In the genomic region with DNA sequence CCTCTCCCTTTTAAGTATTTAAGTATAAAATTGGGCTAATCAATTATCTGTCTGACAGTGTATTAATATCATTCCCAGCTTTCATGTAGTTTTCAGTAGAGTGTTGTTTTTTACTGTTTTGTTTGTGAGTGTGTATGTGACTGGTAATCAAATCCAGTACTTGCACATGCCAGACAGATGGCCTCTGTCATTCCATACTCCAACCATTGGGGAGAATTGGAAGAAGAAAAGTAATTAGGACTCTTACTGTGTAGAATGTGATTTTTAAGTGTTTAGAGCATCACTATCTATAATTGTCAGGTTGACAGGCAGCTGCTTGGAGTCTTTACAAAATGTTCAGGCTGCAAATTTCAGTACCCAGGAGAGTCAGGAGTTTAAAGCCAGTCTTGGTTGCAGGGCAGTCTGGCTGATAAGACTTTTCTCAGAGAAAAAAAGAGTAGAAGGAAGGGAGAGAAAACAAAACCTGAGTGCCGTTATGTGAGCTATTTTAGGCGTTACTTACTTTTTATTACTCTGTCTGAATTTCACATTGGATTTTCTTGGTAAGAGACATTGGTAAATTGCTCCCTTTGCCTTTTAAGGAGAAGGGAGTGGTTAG, we compare ENCODE assay signal across 23 mouse cellular contexts. TPM values are rescaled to one million over a fixed set of nuclear protein-coding genes. Genes with fewer than 3 reads are reported as not detected.
DNase-seq lines count a peak whose midpoint lies in the region; ATAC-seq and TF ChIP-seq lines count a peak whose summit lies in the region.
"Had no signal": no experiment of that assay in that cellular context is flagged by ENCODE, and none has a peak within 500 bp of the region (broad histone marks: within the 10 kb centered on the region; RNA-seq: fewer than 3 reads in every experiment).

No protein-coding gene starts in this region.

- H3K79me2 ChIP-seq in MEL (ENCODE audit: control insufficient read depth, insufficient read depth, low read length, poor library complexity): peaks cover 86% of the 10 kb centered on the region

- no peak overlapping the region for H3K9ac ChIP-seq in liver, embryonic 12.5 days
- H3K9ac ChIP-seq in MEL (ENCODE audit: control insufficient read depth, low read depth, low read length, poor library complexity, severe bottlenecking): no peak overlapping the region
- H3K9ac ChIP-seq: hindbrain, embryonic 15.5 days; midbrain, embryonic 15.5 days; neural tube, embryonic 15.5 days had no signal

- peaks cover 86% of the 10 kb centered on the region for H3K4me1 ChIP-seq in liver, embryonic 12.5 days
- peaks cover 38 to 42% of the 10 kb centered on the region in 2 experiments for H3K4me1 ChIP-seq in MEL (ENCODE audit: control insufficient read depth in 1 of 2, insufficient read depth in 2 of 2, low read length in 2 of 2)

- H3K4me2 ChIP-seq in liver, embryonic 12.5 days: no peak overlapping the region
- H3K4me2 ChIP-seq: hindbrain, embryonic 15.5 days; midbrain, embryonic 15.5 days; neural tube, embryonic 15.5 days had no signal

- TF ChIP-seq RAD21 in MEL (IDR thresholded peaks at IDR 0.05; ENCODE audit: low read depth, low read length): no peak

- 31% methylated on average over 2 of the region's 2 CpGs for WGBS in liver, embryonic 12.5 days (ENCODE audit: insufficient replicate concordance)

- peak overlapping the region; percentile 32 for H3K4me3 ChIP-seq in gastrocnemius, adult 2 months
- no peak overlapping the region for H3K4me3 ChIP-seq in liver, embryonic 12.5 days
- H3K4me3 ChIP-seq in MEL (ENCODE audit: control insufficient read depth in 1 of 2, insufficient read depth in 1 of 2, low read depth in 2 of 2, low read length in 2 of 2): peak overlapping the region in 1 of 2 experiments; percentile 16; a peak in 2 of 4 replicates
- H3K4me3 ChIP-seq: heart, adult 2 months; hindbrain, embryonic 15.5 days; midbrain, embryonic 15.5 days; myocyte; neural tube, embryonic 15.5 days had no signal

- intact Hi-C loops in gastrocnemius, adult 2 months (cut with DNase I): loop anchor here (10.0 kb wide), 2 partner anchors 222 to 338 kb away; a partner anchor contains a TSS

- H3K36me3 ChIP-seq in liver, embryonic 12.5 days: peaks cover 9% of the 10 kb centered on the region
- peaks cover 9 to 76% of the 10 kb centered on the region in 2 experiments for H3K36me3 ChIP-seq in MEL (ENCODE audit: control insufficient read depth in 1 of 2, insufficient read depth in 2 of 2, low read length in 2 of 2)
- H3K36me3 ChIP-seq: hindbrain, embryonic 15.5 days; midbrain, embryonic 15.5 days; neural tube, embryonic 15.5 days had no signal

- peak overlapping the region; percentile 99 for H3K27ac ChIP-seq in gastrocnemius, adult 2 months
- H3K27ac ChIP-seq in liver, embryonic 12.5 days: 0 out of 2 replicates have a peak overlapping the region, but pooled peaks have one; percentile 11
- H3K27ac ChIP-seq in MEL (ENCODE audit: control insufficient read depth, low read depth, low read length): no peak overlapping the region
- H3K27ac ChIP-seq: heart, adult 2 months; hindbrain, embryonic 15.5 days; midbrain, embryonic 15.5 days; neural tube, embryonic 15.5 days had no signal

- TF ChIP-seq CTCF in gastrocnemius, adult 2 months (IDR thresholded peaks at IDR 0.05): no peak
- no peak for TF ChIP-seq CTCF in MEL (IDR thresholded peaks at IDR 0.05 in 2 of 3, conservative IDR thresholded peaks at IDR 0.05 in 1 of 3; ENCODE audit: control insufficient read depth in 1 of 3, insufficient read depth in 1 of 3, low read depth in 2 of 3, low read length in 3 of 3, poor library complexity in 1 of 3, severe bottlenecking in 1 of 3)

- H3K9me3 ChIP-seq in liver, embryonic 12.5 days (replicated peaks): no peaks in the 10 kb centered on the region
- H3K9me3 ChIP-seq in MEL (replicated peaks; ENCODE audit: insufficient read depth, low read length): no peaks in the 10 kb centered on the region
- H3K9me3 ChIP-seq: hindbrain, embryonic 15.5 days; midbrain, embryonic 15.5 days; neural tube, embryonic 15.5 days had no signal

- ATAC-seq in liver, embryonic 12.5 days: no peak
- peak; percentile 30; the same call in 1 of the 2 replicates for ATAC-seq in megakaryocyte progenitor cell, adult 5-6 weeks (replicated peaks; ENCODE audit: poor library complexity)
- ATAC-seq in activated CD4-positive, CD25-positive, alpha-beta regulatory T cell, adult 4 months: no peak
- ATAC-seq: lung, postnatal 0 days; midbrain, embryonic 15.5 days had no signal

- DNase-seq in gastrocnemius, adult 2 months: no peak
- DNase-seq in gastrocnemius, postnatal 10 days: no peak
- DNase-seq in liver (no peak), MEL (ENCODE audit: low read depth, low spot score) (peak; percentile 53)
- DNase-seq: adrenal gland, postnatal 14 days; B cell, adult 2 months; cerebellum, adult 9-10 months; gastrocnemius, postnatal 36 days; heart, adult 2 months; kidney, postnatal 36 days; layer of hippocampus, adult 9-11 months; right cerebral cortex, adult 18-20 months; right cerebral cortex, postnatal 4 days; thymus, postnatal 14 days had no signal

- no peak for TF ChIP-seq EP300 in MEL (IDR thresholded peaks at IDR 0.05; ENCODE audit: low read depth in 1 of 2, low read length in 2 of 2)

- H3K27me3 ChIP-seq in liver, embryonic 12.5 days (replicated peaks): no peaks in the 10 kb centered on the region
- no peaks in the 10 kb centered on the region for H3K27me3 ChIP-seq in MEL (ENCODE audit: control insufficient read depth in 1 of 2, insufficient read depth in 2 of 2, low read length in 2 of 2)
- H3K27me3 ChIP-seq: CH12.LX; hindbrain, embryonic 15.5 days; midbrain, embryonic 15.5 days; neural tube, embryonic 15.5 days had no signal

- no peak for TF ChIP-seq POLR2A in MEL (IDR thresholded peaks at IDR 0.05; ENCODE audit: control insufficient read depth in 1 of 2, insufficient read depth in 1 of 2, low read depth in 1 of 2, low read length in 2 of 2, poor library complexity in 1 of 2)

TF ChIP-seq in MEL, 35 proteins besides CTCF, POLR2A, EP300 and RAD21 (continues in another document):
- TF ChIP-seq ZMIZ1 (IDR thresholded peaks at IDR 0.05; ENCODE audit: low read depth, low read length) (no peak), SMC3 (IDR thresholded peaks at IDR 0.05; ENCODE audit: low read depth, low read length) (no peak), ELF1 (IDR thresholded peaks at IDR 0.05; ENCODE audit: low read depth, low read length) (no peak), GATA1 (IDR thresholded peaks at IDR 0.05; ENCODE audit: low read depth, low read length) (peak; percentile 62), GABPA (IDR thresholded peaks at IDR 0.05; ENCODE audit: low read depth, low read length) (no peak), MYC (IDR thresholded peaks at IDR 0.05; ENCODE audit: low read depth, low read length) (no peak), RCOR1 (IDR thresholded peaks at IDR 0.05; ENCODE audit: low read depth, low read length) (peak; percentile 19; the same call in 1 of the 2 replicates), MXI1 (IDR thresholded peaks at IDR 0.05; ENCODE audit: low read depth, low read length) (peak; percentile 44), POLR2AphosphoS2 (IDR thresholded peaks at IDR 0.05; ENCODE audit: low read length) (no peak), NRF1 (IDR thresholded peaks at IDR 0.05; ENCODE audit: insufficient read depth, low read depth, low read length, poor library complexity, severe bottlenecking) (no peak), ZKSCAN1 (IDR thresholded peaks at IDR 0.05; ENCODE audit: low read depth, low read length) (no peak), CHD1 (IDR thresholded peaks at IDR 0.05; ENCODE audit: low read depth, low read length) (no peak), JUND (IDR thresholded peaks at IDR 0.05; ENCODE audit: low read depth, low read length) (no peak), UBTF (IDR thresholded peaks at IDR 0.05; ENCODE audit: borderline replicate concordance, insufficient read depth, low read depth, low read length) (no peak), MAZ (IDR thresholded peaks at IDR 0.05; ENCODE audit: low read depth, low read length) (no peak), MEF2A (IDR thresholded peaks at IDR 0.05; ENCODE audit: extremely low read depth, insufficient replicate concordance, low read depth, low read length, poor library complexity, severe bottlenecking) (no peak), ZNF384 (IDR thresholded peaks at IDR 0.05; ENCODE audit: low read depth, low read length) (peak; percentile 78), ETS1 (IDR thresholded peaks at IDR 0.05; ENCODE audit: low read depth, low read length) (peak; percentile 50; the same call in 1 of the 2 replicates), SIN3A (IDR thresholded peaks at IDR 0.05; ENCODE audit: low read length) (peak; percentile 76), KAT2A (conservative IDR thresholded peaks at IDR 0.05; ENCODE audit: low read depth, low read length) (no peak), TBP (IDR thresholded peaks at IDR 0.05; ENCODE audit: low read depth, low read length) (no peak), TAL1 (IDR thresholded peaks at IDR 0.05; ENCODE audit: low read length) (0 out of 2 replicates have a peak, but pooled peaks have one; percentile 32), ZC3H11A (IDR thresholded peaks at IDR 0.05; ENCODE audit: low read depth, low read length) (no peak)

RNA-seq across cellular contexts. Expression of a gene that starts 5.5 kb away (rescaled TPM):
- 10 to 100 TPM; 88.6 to 95.4 TPM for total RNA-seq in gastrocnemius, adult 2 months (2021)
- 100 to 1,000 TPM; 117 to 122 TPM for total RNA-seq in gastrocnemius, postnatal 10 days (2021)
- polyA plus RNA-seq in liver, embryonic 12.5 days (2016; fragmentation: Nextera tagmentation; extraction: Ambion mirVana): 130 and 132 TPM in 2 replicates
- total RNA-seq in MEL (2012; rRNA removed): 79.5 and 83.9 TPM in 2 replicates
- 100 to 1,000 TPM; 139 to 336 TPM for polyA plus RNA-seq in MEL (2012; ENCODE audit: insufficient read depth in 1 of 2, insufficient read length in 2 of 2, low read depth in 1 of 2, low replicate concordance in 2 of 2, missing spikeins in 1 of 2)
- total RNA-seq in megakaryocyte progenitor cell, adult 5-6 weeks (2015): 143 and 167 TPM in 2 replicates
- total RNA-seq in megakaryocyte progenitor cell, adult 5-6 weeks (2017): 86.8 and 87.9 TPM in 2 replicates
- polyA plus RNA-seq in activated CD4-positive, CD25-positive, alpha-beta regulatory T cell, adult 4 months (2017; shearing (Covaris generic)): 100 to 1,000 TPM in 1 of 2 experiments, 10 to 100 TPM in 1; 98.6 to 135 TPM

RNA-seq across cellular contexts. Expression of a gene that starts 42.5 kb away (rescaled TPM):
- 10 to 100 TPM; 30.8 to 36.1 TPM for total RNA-seq in gastrocnemius, adult 2 months (2021)
- 10 to 100 TPM; 24.7 to 31.2 TPM for total RNA-seq in gastrocnemius, postnatal 10 days (2021)
- 14.3 and 15.1 TPM in 2 replicates for polyA plus RNA-seq in liver, embryonic 12.5 days (2016; fragmentation: Nextera tagmentation; extraction: Ambion mirVana)
- total RNA-seq in MEL (2012; rRNA removed): 20.0 and 22.2 TPM in 2 replicates
- 10 to 100 TPM in 1 of 2 experiments, not detected in 1; 24.7 TPM for polyA plus RNA-seq in MEL (2012; ENCODE audit: insufficient read depth in 1 of 2, insufficient read length in 2 of 2, low read depth in 1 of 2, low replicate concordance in 2 of 2, missing spikeins in 1 of 2)
- total RNA-seq in megakaryocyte progenitor cell, adult 5-6 weeks (2015): 22.6 and 27.7 TPM in 2 replicates
- 28.3 and 28.6 TPM in 2 replicates for total RNA-seq in megakaryocyte progenitor cell, adult 5-6 weeks (2017)
- polyA plus RNA-seq in activated CD4-positive, CD25-positive, alpha-beta regulatory T cell, adult 4 months (2017; shearing (Covaris generic)): 10 to 100 TPM in 1 of 2 experiments, 1 to 10 TPM in 1; 9.4 to 11.2 TPM
